Mouse (Mus musculus) lung, postnatal 14 days (tissue): ENCODE measurements around the gene Negr1.

ENCODE experiments used
- DNase-seq: peaks from one replicate; pipeline ENCODE4 v3.0.0; 2021

Negr1 gene

DNA sequence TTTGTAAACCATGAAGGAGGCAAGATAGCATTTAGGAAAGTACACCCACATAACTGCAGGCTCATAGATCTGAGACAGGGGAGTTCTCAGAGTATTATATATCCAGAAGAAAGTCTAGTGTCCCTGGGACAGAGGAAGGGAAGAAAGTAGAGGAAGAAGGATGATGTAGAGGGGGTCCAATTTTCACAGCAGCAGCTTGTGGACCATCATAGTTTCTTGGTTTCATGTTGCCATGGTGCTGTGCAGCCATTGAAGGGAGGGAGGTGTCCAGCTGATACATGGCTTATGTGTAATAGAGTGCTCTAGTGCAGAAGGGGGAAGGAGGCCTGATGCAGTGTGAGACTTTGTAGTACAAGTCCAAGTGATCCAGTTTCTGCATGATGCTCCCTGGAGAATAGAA is 359.8 kb downstream of the Negr1 start:
- DNase-seq: no peak

DNA sequence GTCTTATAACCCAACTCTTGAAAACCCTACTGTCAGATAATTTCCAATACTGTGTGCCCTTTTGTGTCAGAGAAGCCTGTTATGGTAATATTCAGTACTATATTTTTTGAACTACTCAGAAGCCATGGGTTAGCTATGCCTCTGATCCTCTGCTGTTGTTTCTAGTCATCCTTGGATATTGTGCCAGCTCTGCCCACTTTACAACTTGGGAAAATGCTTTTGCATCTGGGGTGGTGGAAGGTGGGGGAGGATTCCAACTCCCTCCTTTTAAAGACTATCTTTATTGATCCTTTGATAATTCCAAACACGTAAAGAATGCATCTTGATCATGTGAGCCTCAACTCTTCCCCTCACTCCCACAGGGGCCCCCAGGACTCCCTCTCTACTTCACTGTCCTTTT is 361.6 kb downstream of the Negr1 start:
- no peak for DNase-seq

DNA sequence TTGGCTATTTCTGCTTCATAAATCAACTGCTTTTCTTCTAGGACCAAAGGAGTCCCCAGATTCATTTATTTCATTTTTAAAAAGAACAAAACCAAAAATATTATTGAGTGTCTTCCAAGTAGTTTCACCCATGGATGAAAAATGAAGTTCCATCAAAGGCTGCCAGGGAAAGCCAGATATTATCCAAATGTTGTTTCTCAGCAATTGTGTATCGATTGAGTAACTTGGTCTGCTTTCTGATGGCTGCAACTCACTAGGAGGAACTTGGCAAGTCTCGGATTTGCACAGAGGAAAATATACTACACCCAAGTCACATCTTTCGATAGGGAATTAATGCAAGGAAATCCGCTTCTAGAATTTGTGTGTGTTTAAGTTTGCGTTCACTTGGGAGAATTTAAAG is 363.5 kb downstream of the Negr1 start:
- no peak for DNase-seq

DNA sequence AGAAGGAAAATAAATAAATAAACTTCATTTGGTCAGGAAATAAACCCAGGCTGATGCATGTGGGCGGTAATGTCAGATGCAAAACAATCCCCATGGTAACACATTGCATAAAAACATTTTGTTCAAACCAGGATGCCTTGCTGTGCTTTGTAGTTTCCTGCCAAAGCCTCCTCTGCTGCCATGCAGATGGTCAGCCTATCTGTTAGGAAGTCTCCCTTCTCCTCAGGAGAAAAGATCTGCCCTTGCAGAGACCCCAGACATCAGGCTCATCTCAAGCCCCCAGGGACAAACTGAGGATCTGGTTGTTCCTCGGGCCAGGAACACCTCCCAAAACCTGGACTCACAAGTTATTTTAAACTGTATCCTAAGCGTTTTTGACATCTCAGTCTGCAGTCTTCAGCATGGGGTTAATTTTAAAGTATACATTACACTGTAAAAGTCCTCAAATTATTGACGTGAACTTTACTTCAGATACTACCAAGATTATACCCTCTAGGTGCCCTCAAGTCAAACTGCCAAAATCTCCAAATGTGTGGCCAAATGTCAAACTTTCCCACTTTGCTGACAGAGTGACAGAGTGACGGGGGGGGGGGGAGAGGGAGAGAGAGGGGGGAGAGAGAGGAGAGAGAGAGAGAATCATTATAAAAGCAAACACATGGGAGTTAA is 366.9 kb downstream of the Negr1 start:
- no peak for DNase-seq

DNA sequence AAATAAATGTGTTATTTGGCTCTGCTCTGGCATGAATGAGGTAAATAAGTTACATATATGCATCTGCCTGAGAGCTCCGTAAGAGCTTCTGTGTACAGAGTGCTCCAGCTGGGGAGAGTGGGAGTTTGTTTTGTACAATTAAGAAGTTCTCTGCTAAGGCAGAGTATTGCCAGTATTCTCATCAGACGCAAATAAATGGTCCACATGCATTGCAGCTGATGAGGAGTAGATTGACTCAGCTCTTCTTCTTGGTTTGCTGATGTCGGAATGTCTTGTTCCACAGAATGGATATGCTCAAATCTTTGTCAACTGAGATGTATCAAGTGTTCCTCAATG is 367.4 kb downstream of the Negr1 start:
- no peak for DNase-seq

DNA sequence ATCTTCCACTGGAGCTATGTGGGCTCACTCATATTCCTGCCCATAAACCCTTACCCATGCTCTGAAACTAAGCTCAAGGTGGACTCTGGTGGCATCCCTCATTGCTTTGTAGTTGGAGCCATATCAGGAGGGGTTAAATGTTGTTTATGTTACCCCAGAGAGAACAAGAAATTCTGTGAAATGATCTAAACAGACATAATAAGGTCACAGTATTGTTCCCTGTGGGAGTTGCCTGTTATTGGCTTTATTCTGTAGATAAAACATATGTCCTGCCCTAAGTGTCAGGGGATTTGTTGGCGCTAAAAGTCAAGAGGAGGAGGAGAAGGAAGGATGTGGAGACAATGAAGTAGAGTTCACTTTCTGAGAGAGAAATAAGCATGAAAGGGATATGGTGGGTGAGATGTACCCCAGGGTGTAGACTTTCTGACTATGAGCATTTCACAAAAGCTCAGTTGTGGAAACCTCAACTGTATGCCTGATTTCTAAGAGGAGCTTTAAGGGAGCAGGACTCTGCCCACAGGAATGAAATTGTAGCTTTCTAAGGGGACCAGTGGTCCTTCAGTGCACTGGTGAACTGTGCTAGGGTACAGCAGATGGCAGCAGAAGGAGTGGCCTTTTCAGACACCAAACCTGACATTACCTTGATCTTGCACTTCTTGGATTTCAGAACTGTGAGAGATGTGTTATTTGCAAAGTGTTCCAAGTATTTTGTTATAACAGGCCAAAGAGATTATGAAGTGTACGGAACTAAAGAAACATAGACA is 368.3 kb downstream of the Negr1 start:
- DNase-seq: no peak

DNA sequence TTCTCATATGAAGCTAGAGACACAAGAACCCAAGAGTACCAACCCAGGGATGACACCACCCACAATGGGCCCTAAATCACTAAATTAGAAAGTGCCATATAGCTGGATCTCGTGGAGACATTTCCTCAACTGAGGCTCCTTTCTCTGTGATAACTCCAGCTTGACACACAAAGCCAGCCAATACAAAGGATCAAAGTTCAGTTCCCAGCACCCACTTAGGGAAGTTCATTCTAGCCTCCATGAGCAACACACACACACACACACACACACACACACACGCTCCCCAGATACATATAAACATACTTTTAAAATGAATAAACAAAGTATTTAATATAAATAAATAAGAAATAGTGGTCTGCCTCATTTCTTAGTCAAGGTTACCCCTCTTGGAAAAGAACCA is 369.4 kb downstream of the Negr1 start:
- DNase-seq: no peak

DNA sequence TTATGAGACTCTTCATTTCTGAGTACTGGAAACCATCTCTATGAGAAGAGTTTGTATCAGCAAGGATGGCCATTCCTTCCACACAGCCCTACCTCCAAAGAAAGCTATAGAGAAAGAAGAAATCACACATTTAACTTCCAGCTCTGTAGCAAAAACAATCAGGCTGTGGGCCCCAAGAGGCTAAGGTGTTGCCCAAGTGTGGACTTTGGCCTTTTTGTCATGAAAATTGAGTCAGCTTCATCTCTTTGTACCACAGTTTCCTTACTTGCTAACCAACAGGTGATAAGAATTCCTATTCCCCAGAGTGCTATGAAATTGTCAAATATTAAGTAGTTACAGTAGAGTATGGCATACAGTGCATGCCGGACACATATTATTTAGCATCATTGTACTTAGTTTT is 369.9 kb downstream of the Negr1 start:
- no peak for DNase-seq

GRCm38 (mm10) chr3:156934778-156935290 is 373.2 kb downstream of the Negr1 start:
- no peak for DNase-seq

GRCm38 (mm10) chr3:156947404-156947803 is 385.8 kb downstream of the Negr1 start:
- no peak for DNase-seq

DNA sequence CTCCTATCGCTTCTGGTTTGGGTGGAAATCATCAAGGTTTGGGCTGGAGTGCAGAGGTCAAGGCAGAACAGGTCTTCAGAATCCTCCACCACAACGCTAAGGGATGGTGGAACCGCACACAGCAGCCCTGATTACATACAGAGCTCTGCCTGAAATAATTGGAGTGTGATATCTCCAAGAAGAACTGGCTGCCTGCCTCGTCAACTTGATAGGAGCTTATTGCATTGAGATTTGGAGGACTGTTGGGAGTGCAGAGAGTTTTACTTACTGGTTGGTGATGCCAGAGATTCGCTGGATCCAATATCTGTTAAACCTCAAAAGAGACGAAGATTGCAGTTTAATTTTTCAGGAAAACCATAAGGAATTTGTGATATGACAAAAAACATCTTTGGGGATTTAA is 391.4 kb downstream of the Negr1 start:
- no peak for DNase-seq

GRCm38 (mm10) chr3:156955094-156955493 is 393.5 kb downstream of the Negr1 start:
- no peak for DNase-seq

DNA sequence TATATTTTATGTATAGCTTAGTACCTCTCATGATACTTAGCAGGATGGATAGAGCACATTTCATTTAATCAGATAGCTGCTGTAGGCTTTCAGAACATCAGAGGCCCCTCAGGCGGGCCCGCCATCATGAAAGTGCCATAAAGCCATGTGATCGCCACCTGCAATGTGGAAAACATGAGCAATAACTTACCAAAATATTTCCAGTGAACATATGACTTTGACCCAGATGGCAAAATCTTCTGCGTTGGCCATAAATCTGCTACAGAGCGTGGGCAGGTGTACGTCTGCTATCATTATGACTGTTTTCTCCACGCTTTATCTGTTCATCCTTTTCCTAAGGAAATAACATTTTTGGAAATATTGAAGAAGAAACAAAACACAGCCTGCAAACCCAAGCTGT is 397.0 kb downstream of the Negr1 start:
- DNase-seq: no peak

GRCm38 (mm10) chr3:156968764-156969163 is 407.2 kb downstream of the Negr1 start:
- no peak for DNase-seq

DNA sequence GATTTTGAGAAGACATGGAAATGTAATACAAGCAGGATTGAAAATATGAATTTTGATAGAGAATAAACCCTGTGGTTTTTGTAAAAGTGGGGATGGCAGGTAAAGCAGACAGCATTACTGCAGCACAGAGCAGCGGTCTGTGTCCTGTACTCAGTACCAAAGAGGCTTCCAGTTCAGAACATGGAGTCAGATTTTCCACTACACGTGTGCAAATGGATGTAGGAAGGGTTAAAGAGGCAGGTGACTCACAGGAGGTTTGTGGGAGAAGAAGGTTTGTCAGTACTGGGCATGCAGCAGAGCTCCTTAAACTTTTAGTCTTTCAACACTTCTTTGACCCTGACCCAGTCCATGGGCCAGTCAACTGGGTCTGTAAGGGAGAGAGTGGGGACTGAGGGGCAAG is 409.5 kb downstream of the Negr1 start:
- DNase-seq: no peak

DNA sequence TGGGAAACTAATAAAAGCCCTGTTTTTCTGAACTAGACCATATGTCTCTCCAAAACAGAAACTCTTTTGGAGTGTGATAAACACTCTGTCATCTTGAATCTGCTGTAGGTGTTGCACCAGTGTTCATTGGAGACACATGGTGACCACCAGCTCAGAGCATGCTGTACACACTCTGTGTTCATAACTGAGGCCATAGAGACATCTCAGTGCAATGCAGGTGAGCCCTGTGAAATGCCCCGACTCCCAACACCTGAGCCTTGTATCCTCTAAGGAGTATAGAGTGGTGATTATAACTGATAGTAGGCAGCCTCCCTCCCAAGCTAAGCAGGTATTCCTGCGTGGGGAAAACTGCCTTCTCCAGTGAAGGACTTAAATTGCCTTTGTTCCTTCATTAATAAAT is 415.2 kb downstream of the Negr1 start:
- no peak for DNase-seq

DNA sequence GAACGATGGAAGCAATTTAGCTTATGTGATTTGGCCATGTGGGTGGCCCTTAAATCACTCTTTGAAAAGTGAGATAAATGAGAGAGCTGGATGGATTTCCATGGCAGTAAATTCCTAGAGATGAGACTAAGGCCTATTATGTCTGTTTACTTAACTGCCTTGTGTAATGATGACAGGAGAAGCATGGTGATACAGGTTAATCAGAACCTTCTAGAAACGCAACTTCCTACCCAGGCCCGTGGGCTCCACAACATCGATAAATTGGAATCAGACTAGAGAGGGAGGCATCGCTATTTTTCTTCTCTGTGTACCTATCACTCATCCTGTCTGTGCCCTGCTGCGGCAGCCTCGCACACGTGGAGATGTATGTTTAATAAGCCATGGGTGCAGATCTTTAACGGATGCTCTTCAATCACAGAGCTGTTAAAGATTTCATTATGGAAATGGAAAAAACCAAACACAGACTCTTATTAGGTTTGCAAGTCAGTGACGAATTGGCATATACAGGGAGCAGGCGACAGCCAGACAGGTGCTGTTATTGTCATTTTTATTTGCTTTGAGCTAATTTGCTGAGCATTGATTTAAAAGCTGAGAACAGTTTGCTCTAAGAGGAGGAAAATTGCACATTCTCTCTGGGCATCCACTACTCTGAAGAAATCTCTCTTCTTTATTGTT is 418.6 kb downstream of the Negr1 start:
- no peak for DNase-seq

- peak; percentile 38 for DNase-seq
Observed at GRCm38 (mm10) chr3:156982102-156982501, 420.5 kb downstream of the Negr1 start.

DNA sequence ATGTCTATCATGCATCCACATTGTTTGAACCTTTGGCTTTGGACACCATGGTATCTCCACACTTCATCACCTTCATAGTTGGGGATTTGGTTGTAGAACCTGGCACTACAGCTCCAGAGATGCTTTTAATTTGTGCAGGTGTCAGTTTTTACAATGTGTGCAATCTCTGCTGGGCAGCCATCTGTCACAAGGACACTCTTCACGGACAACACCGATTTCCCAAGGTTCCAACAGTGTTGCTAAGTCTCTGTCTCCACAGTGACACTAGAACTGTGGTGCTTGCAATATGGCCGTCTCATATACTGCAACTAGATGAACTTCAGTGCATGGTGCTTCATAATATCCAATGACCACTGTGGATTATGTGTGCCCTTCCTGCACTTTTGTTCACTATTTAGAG is 425.5 kb downstream of the Negr1 start:
- DNase-seq: no peak

DNA sequence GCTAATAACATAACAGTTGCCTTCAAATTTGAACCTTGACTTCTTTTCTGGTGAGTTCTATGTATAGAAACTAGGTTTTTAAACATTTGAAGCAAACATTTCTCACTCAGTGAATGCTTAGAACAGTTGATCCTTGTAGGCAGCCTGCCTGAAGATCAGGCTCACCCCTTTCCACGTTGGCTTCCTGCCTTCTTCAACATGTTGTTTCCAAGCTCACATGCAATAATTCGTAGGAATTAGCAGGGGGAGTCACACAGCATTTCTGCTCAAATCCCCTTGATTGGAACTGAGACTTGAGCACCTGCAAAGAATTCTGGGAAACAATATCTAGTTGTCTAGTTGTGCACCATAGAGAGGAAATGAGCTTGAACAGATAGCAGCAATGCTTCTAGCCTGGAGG is 430.6 kb downstream of the Negr1 start:
- DNase-seq: no peak

- DNase-seq: no peak
Observed at GRCm38 (mm10) chr3:156992811-156993210, 431.2 kb downstream of the Negr1 start.

- peak; percentile 20 for DNase-seq
Observed at GRCm38 (mm10) chr3:156999177-156999808, 437.7 kb downstream of the Negr1 start.

- no peak for DNase-seq
Observed at GRCm38 (mm10) chr3:157021632-157022031, 460.0 kb downstream of the Negr1 start.

- no peak for DNase-seq
Observed at GRCm38 (mm10) chr3:157024580-157024979, 463.0 kb downstream of the Negr1 start.
